Mouse (Mus musculus) CH12F3 (cell line): ENCODE data around the gene Nr0b2.

Experiments used
- in situ Hi-C: fragments of 300-500 bp; cut with MboI; formaldehyde crosslinking; loops from 2 replicates; pipeline ENCODE4 v1.14.3; 2020; ENCODE audit warnings: low sequenced_read_pairs

Nr0b2 gene

DNA sequence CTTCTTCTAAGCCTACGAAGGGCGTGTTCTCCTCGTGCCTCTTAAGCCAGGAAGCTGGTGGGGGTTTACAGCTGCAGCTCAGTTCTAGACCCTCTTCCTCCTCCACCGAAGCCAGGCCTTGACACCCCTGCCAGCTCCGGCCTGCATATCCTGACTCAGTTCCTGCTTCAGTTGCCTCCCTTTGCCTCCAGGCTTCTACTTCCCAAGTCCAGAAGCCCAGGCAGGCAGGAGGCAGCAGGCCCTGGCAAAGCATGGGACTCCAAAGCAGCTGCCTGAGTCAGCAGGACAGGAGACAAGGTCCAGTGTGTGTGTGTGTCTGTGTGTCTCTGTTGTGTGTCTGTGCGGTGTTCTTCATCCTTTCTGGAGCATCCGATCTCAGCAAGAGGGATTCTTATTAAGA is 51.0 kb downstream of the Nr0b2 start:
- in situ Hi-C loops: no loop called here

DNA sequence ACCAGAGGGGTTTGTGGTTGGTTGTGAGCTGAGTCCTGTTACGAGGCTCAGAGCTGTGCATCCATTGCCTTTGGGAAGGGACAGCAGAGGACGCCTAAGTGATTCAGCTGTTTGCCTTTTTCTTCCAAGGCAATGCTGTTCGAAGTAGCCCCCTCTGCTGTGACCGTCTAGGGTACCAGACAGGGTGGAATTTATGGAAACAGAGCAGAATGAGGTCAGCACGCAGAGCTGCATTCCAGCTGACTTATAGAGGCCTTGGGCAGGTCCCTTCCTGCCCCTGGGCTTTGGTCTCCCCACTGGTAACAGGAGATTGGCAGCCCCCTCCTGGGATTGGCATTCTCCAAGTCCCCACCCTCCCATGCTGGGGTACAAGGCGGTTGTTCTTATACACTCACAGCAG is 51.7 kb downstream of the Nr0b2 start:
- in situ Hi-C loops: no loop called here

DNA sequence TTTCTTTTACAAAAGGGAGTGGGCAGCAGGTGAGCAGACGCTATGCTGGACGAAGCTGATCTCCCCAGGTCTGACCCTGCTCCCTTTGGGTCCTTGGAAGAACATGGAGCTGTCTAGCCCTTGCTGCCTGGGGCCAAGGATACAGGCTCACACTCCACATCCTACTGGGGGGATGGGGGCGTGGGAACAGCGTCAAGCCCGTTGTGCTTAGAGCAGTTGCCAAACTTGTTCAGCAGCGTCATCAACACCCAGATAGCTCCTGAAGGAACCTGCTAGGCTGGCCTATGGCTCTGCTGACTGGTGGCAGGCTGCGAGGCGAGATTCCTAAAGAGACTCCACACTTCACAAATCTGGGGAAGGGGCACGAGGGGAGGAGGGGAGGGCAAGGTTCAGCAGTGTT is 52.2 kb downstream of the Nr0b2 start:
- in situ Hi-C loops: no loop called here
